Mouse (Mus musculus) heart, embryonic 15.5 days (tissue): ENCODE measurements at regions not wholly inside any gene's neighbourhood (a gene's known extent, or its start where the extent isn't known, plus 50 kb on each side); places are given as distances from the start of the nearest gene placed in this dataset.

Experiments
- ATAC-seq: fragments of 200-750 bp; cut with Nextera tagmentation; replicated peaks from 2 replicates; pipeline ENCODE4 v1.8.0; 2017; ENCODE audit warnings: low read depth, moderate TSS enrichment; ENCODE audit not compliant: insufficient number of reproducible peaks, insufficient read depth, low FRiP score
- H3K27ac ChIP-seq: fragments of 300-500 bp; sonication (generic); 2 replicates; pipeline ENCODE4 v1.5.1; 2015; ENCODE audit warnings: mild to moderate bottlenecking, inconsistent platforms
- H3K27me3 ChIP-seq: fragments of 300-500 bp; sonication (generic); 2 replicates; pipeline ENCODE4 v1.6.1; 2015; ENCODE audit warnings: inconsistent platforms
- H3K36me3 ChIP-seq: fragments of 300-500 bp; sonication (generic); 2 replicates; pipeline ENCODE4 v1.6.1; 2015; ENCODE audit warnings: mild to moderate bottlenecking, inconsistent platforms
- H3K4me1 ChIP-seq: fragments of 300-500 bp; sonication (generic); replicated peaks from 2 replicates; pipeline ENCODE4 v1.6.1; 2015; ENCODE audit warnings: inconsistent platforms
- H3K4me2 ChIP-seq: fragments of 300-500 bp; sonication (generic); 2 replicates; pipeline ENCODE4 v1.6.1; 2015; ENCODE audit warnings: inconsistent platforms, mild to moderate bottlenecking, moderate library complexity
- H3K4me3 ChIP-seq: fragments of 300-500 bp; sonication (generic); 2 replicates; pipeline ENCODE4 v1.5.1; 2015; ENCODE audit warnings: mild to moderate bottlenecking, inconsistent platforms
- H3K9ac ChIP-seq: fragments of 300-500 bp; sonication (generic); 2 replicates; pipeline ENCODE4 v1.6.1; 2015; ENCODE audit warnings: mild to moderate bottlenecking, inconsistent platforms
- H3K9me3 ChIP-seq: fragments of 300-500 bp; sonication (generic); replicated peaks from 2 replicates; pipeline ENCODE4 v1.6.1; 2016; ENCODE audit warnings: inconsistent platforms
- WGBS: fragments of 180-500 bp; shearing (Covaris S2); methylation state at CpG from one replicate; pipeline ENCODE4 v1.1.7; 2015; ENCODE audit warnings: mixed read lengths; 5-methylcytosine and 5-hydroxymethylcytosine counted together

DNA sequence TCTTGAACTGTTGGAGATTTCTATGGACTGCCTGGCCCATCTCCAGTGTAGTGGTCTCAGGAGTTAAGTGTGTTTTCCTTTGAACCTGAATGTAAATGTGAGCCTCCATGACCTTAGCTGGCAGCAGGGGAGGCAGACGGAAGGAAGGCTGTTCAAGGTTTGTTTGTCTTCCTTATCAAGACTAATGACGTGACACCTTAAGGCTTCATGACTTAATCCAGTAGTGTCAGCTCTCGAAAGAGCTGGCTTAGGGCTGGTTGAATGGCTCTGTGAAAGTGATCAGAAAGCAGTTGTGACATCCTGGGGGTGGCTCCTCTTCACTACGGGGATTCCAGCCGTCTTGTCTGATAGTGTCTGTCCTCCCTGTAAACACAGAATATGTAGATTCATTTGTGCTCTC is 166.0 kb upstream of the Ubr2 start:
- Histone ChIP-seq H3K4me2 (no peak overlapping the region), H3K9ac (no peak overlapping the region), H3K4me3 (no peak overlapping the region), H3K27me3 (no peaks in the 10 kb centered on the region), H3K36me3 (no peaks in the 10 kb centered on the region), H3K4me1 (peaks cover 43% of the 10 kb centered on the region), H3K9me3 (no peaks in the 10 kb centered on the region), H3K27ac (no peak overlapping the region)
- 31% methylated on average over 5 of the region's 5 CpGs for WGBS
- ATAC-seq, result no peak

DNA sequence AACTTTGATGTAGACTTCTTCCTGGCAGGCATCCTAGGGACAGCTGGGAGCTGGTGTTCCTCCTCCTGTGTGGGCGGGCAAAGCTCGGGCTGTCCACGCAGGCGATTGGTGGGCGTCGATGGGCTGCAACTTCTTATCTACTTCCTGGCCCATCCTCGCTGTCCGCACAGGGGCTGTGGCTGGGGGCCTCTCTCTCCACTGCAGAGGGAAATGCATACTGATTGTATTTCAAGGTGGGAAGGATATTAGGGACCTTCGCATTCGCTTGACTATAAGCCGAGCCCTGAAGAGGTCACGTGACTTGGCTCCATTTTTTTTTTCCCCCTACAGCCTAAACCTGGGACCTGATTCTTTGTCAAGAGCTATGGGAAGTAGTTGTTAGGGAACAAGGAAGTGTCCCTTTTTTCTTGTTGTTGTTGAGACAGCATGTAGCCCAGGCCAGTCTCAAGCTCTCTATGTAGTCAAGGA is 164.4 kb upstream of the Ubr2 start:
- 0 out of 2 replicates have a peak overlapping the region, but pooled peaks have one; percentile 29 for H3K9ac ChIP-seq
- ATAC-seq, result peak; percentile 91
- no peaks in the 10 kb centered on the region for H3K9me3 ChIP-seq
- 11% methylated on average over 12 of the region's 12 CpGs for WGBS
- peak overlapping the region; percentile 53 for H3K4me2 ChIP-seq
- peaks cover 40% of the 10 kb centered on the region for H3K4me1 ChIP-seq
- H3K36me3 ChIP-seq, result no peaks in the 10 kb centered on the region
- H3K27me3 ChIP-seq, result no peaks in the 10 kb centered on the region
- peak overlapping the region; percentile 52 for H3K4me3 ChIP-seq
- peak overlapping the region; percentile 72 for H3K27ac ChIP-seq

DNA sequence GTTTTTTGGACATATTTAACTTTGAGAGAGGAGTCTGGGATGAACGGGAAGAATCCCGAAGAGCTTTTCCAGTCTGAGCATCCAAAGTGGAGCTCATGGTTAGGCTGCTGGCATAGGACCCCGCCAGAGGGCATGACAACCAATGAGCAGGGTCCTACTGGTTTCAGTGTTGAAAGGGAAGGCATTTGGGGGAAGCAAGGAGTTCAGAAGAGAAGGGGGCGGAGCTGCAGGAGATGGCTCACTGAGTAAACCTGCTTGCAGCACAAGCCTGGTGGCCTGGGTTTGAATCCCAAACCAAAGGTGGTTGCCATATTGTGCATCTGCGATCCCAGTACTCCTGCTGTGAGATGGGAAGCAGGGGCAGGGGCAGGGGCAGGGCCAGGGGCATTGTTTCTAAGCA is 161.4 kb upstream of the Ubr2 start:
- WGBS, result 91% methylated on average over 5 of the region's 5 CpGs
- H3K9me3 ChIP-seq, result no peaks in the 10 kb centered on the region
- ATAC-seq, result no peak
- no peak overlapping the region for H3K27ac ChIP-seq
- H3K4me1 ChIP-seq, result peaks cover 49% of the 10 kb centered on the region
- no peak overlapping the region for H3K4me2 ChIP-seq
- H3K27me3 ChIP-seq, result no peaks in the 10 kb centered on the region
- 0 out of 2 replicates have a peak, but pooled peaks cover 4% of the 10 kb centered on the region for H3K36me3 ChIP-seq
- no peak overlapping the region for H3K4me3 ChIP-seq
- H3K9ac ChIP-seq, result no peak overlapping the region

DNA sequence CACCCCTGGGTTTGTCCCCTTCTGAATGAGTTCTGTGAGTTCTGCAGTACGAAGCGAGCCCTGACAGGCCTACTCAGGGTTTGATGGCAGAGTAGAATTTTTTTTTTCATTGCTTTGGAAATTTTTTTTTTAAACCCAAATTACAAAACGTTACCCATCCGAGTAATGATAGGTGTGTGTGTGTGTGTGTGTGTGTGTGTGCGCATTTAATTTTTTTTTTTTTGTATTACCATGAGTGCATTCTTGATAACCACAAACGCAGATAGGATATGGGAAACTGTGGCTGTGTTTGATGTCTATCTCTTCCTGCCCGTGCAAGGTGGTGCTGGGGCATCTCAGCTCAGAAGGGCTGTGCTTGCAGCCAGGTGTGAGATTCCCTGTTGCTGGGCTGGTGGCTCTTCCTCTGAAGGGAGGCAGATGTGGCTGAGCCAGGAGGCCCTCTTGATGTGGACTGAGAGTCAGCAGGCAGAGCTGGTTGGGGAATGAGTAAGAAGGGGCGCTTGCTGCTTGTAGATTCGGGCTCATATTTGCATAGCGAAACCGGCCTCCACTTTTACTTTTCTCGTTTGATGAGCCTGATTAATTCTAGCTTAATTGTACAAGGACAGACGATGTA is 160.7 kb upstream of the Ubr2 start:
- H3K9ac ChIP-seq, result no peak overlapping the region
- no peak overlapping the region for H3K4me2 ChIP-seq

DNA sequence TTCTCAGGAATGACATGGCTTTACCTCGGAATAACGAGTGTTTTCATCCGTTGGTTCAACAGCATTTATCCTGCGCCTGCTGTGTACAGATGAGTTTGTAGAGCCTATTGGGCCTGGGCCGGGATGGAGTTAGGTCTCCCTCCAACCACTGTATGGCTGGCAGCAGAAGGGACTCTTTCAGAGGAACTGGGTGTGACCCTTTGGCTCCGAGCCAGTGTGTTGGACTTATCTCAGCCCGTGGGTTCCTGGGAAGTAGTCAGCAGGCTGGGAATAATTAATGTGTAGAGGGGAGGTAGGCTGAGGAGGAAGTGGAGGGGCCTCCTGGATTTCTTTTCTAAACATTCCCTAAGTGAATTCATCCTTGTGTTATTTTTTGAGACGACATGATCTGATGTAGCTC is 157.7 kb upstream of the Ubr2 start:
- Histone ChIP-seq H3K27ac (peak overlapping the region; percentile 45), H3K4me3 (no peak overlapping the region), H3K9ac (no peak overlapping the region), H3K36me3 (0 out of 2 replicates have a peak, but pooled peaks cover 4% of the 10 kb centered on the region), H3K27me3 (no peaks in the 10 kb centered on the region), H3K4me1 (peaks cover 53% of the 10 kb centered on the region), H3K4me2 (0 out of 2 replicates have a peak overlapping the region, but pooled peaks have one; percentile 4), H3K9me3 (no peaks in the 10 kb centered on the region)
- 33% methylated on average over 8 of the region's 8 CpGs for WGBS
- peak; percentile 69 for ATAC-seq

More for the DNA sequence above, 160.7 kb upstream of the Ubr2 start:
- no peaks in the 10 kb centered on the region for H3K9me3 ChIP-seq
- WGBS, result 84% methylated on average over 13 of the region's 13 CpGs
- H3K27ac ChIP-seq, result no peak overlapping the region
- peaks cover 47% of the 10 kb centered on the region for H3K4me1 ChIP-seq
- H3K4me3 ChIP-seq, result no peak overlapping the region
- 0 out of 2 replicates have a peak, but pooled peaks cover 4% of the 10 kb centered on the region for H3K36me3 ChIP-seq
- no peaks in the 10 kb centered on the region for H3K27me3 ChIP-seq
- no peak for ATAC-seq

DNA sequence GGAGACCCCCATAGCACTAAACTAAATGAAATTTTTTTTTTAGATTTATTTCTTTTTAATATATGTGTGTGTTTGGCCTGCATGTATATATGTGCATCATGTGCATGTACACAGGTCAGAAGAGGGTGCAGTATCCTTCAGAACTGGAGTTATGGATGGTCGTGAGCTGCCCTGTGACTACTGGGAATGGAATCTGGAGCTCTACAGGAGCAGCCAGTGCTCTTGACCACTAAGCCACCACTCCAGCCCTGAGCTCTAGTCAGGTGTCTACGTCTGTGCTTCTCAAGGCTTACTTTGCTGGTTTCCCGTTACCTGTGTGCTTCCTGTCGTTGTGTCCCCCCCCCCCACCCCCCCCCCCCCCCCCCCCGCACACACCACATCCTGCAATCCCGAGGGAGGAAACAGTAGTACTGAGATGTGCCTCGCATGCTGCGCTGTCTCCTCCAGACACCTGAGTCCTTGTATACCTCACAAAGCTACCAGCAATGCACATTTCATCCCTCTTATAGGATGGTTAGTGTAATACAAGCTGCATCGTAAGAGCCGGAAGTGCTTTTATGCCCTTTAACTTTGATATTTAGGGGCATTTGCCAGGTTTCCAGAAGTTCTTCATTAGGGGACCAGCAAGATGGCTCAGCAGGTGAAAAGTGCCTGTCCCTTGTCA is 153.5 kb upstream of the Ubr2 start:
- no peak overlapping the region for H3K4me2 ChIP-seq
- no peak for ATAC-seq
- H3K27me3 ChIP-seq, result no peaks in the 10 kb centered on the region
- H3K9me3 ChIP-seq, result no peaks in the 10 kb centered on the region
- peaks cover 49% of the 10 kb centered on the region for H3K4me1 ChIP-seq
- no peak overlapping the region for H3K9ac ChIP-seq
- H3K4me3 ChIP-seq, result no peak overlapping the region
- 0 out of 2 replicates have a peak, but pooled peaks cover 2% of the 10 kb centered on the region for H3K36me3 ChIP-seq
- 65% methylated on average over 8 of the region's 10 CpGs for WGBS
- no peak overlapping the region for H3K27ac ChIP-seq

DNA sequence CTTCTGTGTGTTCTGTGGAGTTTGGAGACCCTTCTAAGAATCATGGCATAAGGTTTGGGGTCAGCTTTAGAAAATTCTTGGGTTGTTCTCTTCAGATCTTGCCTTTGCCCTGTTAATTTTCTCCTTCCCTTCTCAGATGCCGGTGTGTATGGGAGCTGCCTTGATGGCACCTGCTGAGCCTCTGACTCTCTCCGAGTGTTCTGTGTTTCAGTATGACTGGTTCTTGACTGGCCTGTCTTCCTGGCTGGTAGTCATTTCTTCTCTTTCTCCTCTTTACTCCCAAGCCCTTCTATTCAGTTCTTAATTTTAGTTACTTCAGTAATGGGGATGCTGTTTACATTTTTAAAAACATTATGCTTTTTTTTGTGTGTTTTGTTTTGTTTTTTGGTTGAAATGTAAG is 152.1 kb upstream of the Ubr2 start:
- ATAC-seq, result no peak
- H3K27ac ChIP-seq, result no peak overlapping the region
- WGBS, result 80% methylated on average over 2 of the region's 2 CpGs
- no peaks in the 10 kb centered on the region for H3K9me3 ChIP-seq
- no peaks in the 10 kb centered on the region for H3K36me3 ChIP-seq
- no peak overlapping the region for H3K4me3 ChIP-seq
- no peak overlapping the region for H3K4me2 ChIP-seq
- H3K9ac ChIP-seq, result no peak overlapping the region
- no peaks in the 10 kb centered on the region for H3K27me3 ChIP-seq
- H3K4me1 ChIP-seq, result peaks cover 36% of the 10 kb centered on the region

DNA sequence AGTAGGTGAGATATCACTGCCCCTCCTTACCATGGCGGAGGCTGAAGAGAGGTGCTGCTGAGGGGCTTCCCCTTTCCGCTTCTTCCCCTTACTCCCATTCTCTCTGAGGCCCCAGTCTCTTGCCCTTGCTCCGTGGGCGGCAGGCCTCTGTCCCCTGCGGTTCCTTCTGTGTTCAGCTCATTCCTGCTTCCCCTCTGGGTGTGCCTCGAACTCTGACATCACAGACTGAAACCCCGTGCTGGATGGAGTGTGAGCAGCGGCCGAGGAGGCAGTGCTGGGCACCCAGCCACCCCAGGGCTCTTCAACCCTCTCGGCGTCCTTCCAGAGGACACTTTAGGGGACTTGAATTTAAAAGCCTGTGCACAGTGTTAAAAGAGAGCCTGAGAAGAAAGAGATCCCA is 145.9 kb upstream of the Ubr2 start:
- Histone ChIP-seq H3K9me3 (no peaks in the 10 kb centered on the region), H3K27ac (peak overlapping the region; percentile 75), H3K4me2 (no peak overlapping the region), H3K9ac (peak overlapping the region; percentile 1; the same call in 1 of the 2 replicates), H3K36me3 (no peaks in the 10 kb centered on the region), H3K4me3 (no peak overlapping the region), H3K4me1 (peaks cover 28% of the 10 kb centered on the region), H3K27me3 (no peaks in the 10 kb centered on the region)
- peak; percentile 68 for ATAC-seq
- WGBS, result 47% methylated on average over 11 of the region's 11 CpGs

DNA sequence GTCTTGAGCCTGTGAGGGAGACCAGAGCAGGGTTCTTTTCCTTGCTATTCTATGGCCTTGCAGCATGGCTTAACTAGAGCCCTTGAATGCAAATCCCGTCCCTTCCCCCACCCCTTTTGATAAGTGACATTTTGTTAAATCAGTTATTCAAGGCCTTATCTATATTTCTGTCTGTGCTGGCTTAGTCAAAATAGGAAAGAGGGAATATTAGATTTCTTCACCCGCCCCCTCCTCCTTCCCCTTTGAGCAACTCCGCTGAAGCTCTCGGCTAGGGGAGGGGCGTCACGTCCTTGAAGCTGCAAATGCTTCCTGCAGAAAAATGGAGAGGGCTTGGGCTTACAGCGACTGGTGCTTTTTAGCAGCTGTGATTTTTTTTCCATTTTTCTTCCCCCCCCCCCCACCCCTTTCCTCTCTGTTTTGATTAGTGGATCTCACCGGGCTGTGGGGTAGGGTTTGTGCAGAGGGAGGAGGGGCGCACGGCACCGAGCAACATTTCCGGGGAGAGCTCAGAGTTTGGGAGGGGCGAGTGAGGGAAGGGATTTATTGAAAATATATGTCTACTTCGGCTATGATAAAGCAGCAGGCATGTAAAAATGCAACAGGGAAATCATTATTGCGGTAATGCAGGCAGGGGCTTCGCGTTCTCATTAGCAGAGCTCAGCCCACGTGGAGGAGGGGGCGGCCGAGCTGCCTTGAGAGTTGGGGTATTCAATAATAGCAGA is 141.4 kb upstream of the Ubr2 start:
- 25% methylated on average over 20 of the region's 20 CpGs for WGBS
- Histone ChIP-seq H3K4me2 (peak overlapping the region; percentile 66), H3K9me3 (no peaks in the 10 kb centered on the region), H3K9ac (peak overlapping the region; percentile 46), H3K27ac (peak overlapping the region; percentile 58), H3K4me3 (peak overlapping the region; percentile 46), H3K36me3 (no peaks in the 10 kb centered on the region), H3K4me1 (peaks cover 51% of the 10 kb centered on the region), H3K27me3 (no peaks in the 10 kb centered on the region)
- ATAC-seq, result no peak

DNA sequence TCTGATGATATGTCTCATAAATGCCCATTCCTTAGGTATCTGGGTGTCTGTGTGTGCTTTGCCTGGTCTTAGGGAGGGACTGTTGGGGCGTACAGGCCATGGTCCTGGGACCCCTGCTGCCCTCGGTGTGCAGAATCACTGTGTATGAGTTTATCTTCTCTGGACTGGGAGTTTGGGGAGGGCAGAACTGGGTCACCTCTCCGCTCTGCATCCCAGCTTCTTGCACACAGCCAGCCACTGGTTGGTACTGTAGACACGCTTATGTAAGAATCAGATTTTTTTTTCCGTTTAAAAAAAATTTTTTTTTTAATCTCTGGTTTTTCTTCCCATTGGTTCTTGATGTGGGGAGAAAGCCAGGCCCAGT is 140.8 kb upstream of the Ubr2 start:
- H3K9me3 ChIP-seq, result no peaks in the 10 kb centered on the region
- H3K9ac ChIP-seq, result peak overlapping the region; percentile 46
- WGBS, result 37% methylated on average over 5 of the region's 5 CpGs
- H3K4me2 ChIP-seq, result peak overlapping the region; percentile 66
- H3K27me3 ChIP-seq, result no peaks in the 10 kb centered on the region
- peaks cover 46% of the 10 kb centered on the region for H3K4me1 ChIP-seq
- H3K4me3 ChIP-seq, result peak overlapping the region; percentile 46
- no peaks in the 10 kb centered on the region for H3K36me3 ChIP-seq
- peak overlapping the region; percentile 58 for H3K27ac ChIP-seq
- ATAC-seq, result no peak

DNA sequence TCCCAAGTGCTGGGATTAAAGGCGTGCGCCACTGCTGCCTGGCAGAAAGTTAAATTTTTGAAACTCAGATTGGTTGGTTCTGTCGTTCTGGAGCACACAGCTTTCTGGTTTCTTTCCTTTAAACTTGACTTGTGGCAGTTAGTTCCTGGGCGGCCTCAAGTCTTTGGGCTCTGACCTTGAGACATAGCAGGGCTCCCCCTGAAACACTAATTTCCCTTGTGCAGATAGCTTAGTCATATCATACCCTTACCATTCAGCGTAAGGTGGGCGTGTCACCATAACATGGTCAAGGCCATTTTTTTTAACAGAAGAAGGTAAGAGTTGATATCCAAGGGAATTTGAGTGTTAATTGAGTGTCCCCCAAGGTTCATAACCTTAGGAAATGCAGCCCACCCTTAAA is 140.3 kb upstream of the Ubr2 start:
- Histone ChIP-seq H3K27ac (peak overlapping the region; percentile 58; the same call in 1 of the 2 replicates), H3K9ac (no peak overlapping the region), H3K9me3 (no peaks in the 10 kb centered on the region), H3K4me2 (peak overlapping the region; percentile 66), H3K4me1 (peaks cover 43% of the 10 kb centered on the region), H3K27me3 (no peaks in the 10 kb centered on the region), H3K36me3 (no peaks in the 10 kb centered on the region), H3K4me3 (no peak overlapping the region)
- 79% methylated on average over 6 of the region's 6 CpGs for WGBS
- no peak for ATAC-seq
